Comparison of ENCODE assay signal across 18 mouse cellular contexts in the genomic region with DNA sequence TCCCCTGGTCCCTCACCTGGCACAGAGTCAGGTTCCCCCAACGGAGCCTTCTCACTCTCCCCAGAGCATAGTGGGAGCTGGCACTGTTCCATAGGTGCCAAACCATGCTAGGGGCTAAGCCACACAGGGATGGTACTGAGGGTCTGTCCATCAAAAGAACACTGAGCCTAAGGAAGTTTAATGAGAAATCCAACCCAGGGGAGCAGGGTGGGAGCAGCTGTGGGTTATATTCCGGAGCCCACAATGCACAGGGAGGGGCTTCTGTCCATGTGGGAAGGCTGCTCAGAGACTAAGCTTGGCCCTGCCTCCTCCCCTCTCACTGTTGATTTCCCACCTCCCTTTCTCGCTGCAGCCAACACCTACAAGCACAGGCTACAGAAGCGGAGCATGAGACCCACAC. TPM values are rescaled to one million over a fixed set of nuclear protein-coding genes. Genes with fewer than 3 reads are reported as not detected.
DNase-seq lines count a peak whose midpoint lies in the region; ATAC-seq and TF ChIP-seq lines count a peak whose summit lies in the region.
"Had no signal": no experiment of that assay in that cellular context is flagged by ENCODE, and none has a peak within 500 bp of the region (broad histone marks: within the 10 kb centered on the region; RNA-seq: fewer than 3 reads in every experiment).

No protein-coding gene starts in this region.

- no peaks in the 10 kb centered on the region for H3K36me3 ChIP-seq in embryonic facial prominence, embryonic 13.5 days
- no peaks in the 10 kb centered on the region for H3K36me3 ChIP-seq in embryonic facial prominence, embryonic 10.5 days (replicated peaks)
- no peaks in the 10 kb centered on the region for H3K36me3 ChIP-seq in lung, embryonic 15.5 days
- H3K36me3 ChIP-seq in neural tube, embryonic 14.5 days (ENCODE audit: control insufficient read depth, insufficient read depth, low read length) = no peaks in the 10 kb centered on the region
- no peaks in the 10 kb centered on the region for H3K36me3 ChIP-seq in thymus, adult 2 months (ENCODE audit: control insufficient read depth, insufficient read depth, low read length)
- H3K36me3 ChIP-seq in intestine, postnatal 0 days (ENCODE audit: control insufficient read depth, insufficient read depth) = no peaks in the 10 kb centered on the region
- H3K36me3 ChIP-seq: heart, embryonic 12.5 days had no signal

- no peaks in the 10 kb centered on the region for H3K9me3 ChIP-seq in embryonic facial prominence, embryonic 13.5 days
- no peaks in the 10 kb centered on the region for H3K9me3 ChIP-seq in embryonic facial prominence, embryonic 10.5 days
- no peaks in the 10 kb centered on the region for H3K9me3 ChIP-seq in lung, embryonic 15.5 days
- H3K9me3 ChIP-seq in neural tube, embryonic 14.5 days (ENCODE audit: control insufficient read depth, low read length) = no peaks in the 10 kb centered on the region
- no peaks in the 10 kb centered on the region for H3K9me3 ChIP-seq in intestine, postnatal 0 days (ENCODE audit: control insufficient read depth)
- H3K9me3 ChIP-seq: heart, embryonic 12.5 days; limb, embryonic 15.5 days had no signal

- peaks cover 6% of the 10 kb centered on the region for H3K4me1 ChIP-seq in embryonic facial prominence, embryonic 13.5 days
- peaks cover 11% of the 10 kb centered on the region; the same call in 1 of the 2 replicates for H3K4me1 ChIP-seq in embryonic facial prominence, embryonic 10.5 days
- no peaks in the 10 kb centered on the region for H3K4me1 ChIP-seq in lung, embryonic 15.5 days
- no peaks in the 10 kb centered on the region for H3K4me1 ChIP-seq in lung, adult 2 months (ENCODE audit: control insufficient read depth, insufficient read depth, low read length)
- no peaks in the 10 kb centered on the region for H3K4me1 ChIP-seq in neural tube, embryonic 14.5 days (ENCODE audit: control insufficient read depth, insufficient read depth, low read length)
- H3K4me1 ChIP-seq in thymus, adult 2 months (replicated peaks; ENCODE audit: control insufficient read depth, insufficient read depth, low read length) = no peaks in the 10 kb centered on the region
- no peaks in the 10 kb centered on the region for H3K4me1 ChIP-seq in intestine, postnatal 0 days (replicated peaks; ENCODE audit: control insufficient read depth, insufficient read depth, low read length)
- H3K4me1 ChIP-seq: heart, embryonic 12.5 days; limb, embryonic 15.5 days had no signal

- H3K27ac ChIP-seq in embryonic facial prominence, embryonic 13.5 days = no peak overlapping the region
- H3K27ac ChIP-seq in embryonic facial prominence, embryonic 10.5 days (replicated peaks) = no peak overlapping the region; the same call in 1 of the 2 replicates
- no peak overlapping the region for H3K27ac ChIP-seq in lung, embryonic 15.5 days
- no peak overlapping the region for H3K27ac ChIP-seq in neural tube, embryonic 14.5 days (ENCODE audit: low read depth, low read length)
- no peak overlapping the region for H3K27ac ChIP-seq in thymus, adult 2 months (ENCODE audit: control insufficient read depth, insufficient read depth, low read length)
- no peak overlapping the region for H3K27ac ChIP-seq in intestine, postnatal 0 days (ENCODE audit: low read depth, low read length)
- H3K27ac ChIP-seq: limb, embryonic 15.5 days; liver, embryonic 14.5 days had no signal

- no peak for TF ChIP-seq CTCF in lung, adult 2 months (IDR thresholded peaks at IDR 0.05; ENCODE audit: insufficient read depth, low read length)
- TF ChIP-seq CTCF in thymus, adult 2 months (IDR thresholded peaks at IDR 0.05; ENCODE audit: borderline replicate concordance, control insufficient read depth, extremely low read depth, insufficient read depth, low read length, poor library complexity) = no peak
- TF ChIP-seq CTCF in intestine, postnatal 0 days (IDR thresholded peaks at IDR 0.05; ENCODE audit: low read depth) = no peak

- H3K4me3 ChIP-seq in embryonic facial prominence, embryonic 13.5 days = no peak overlapping the region
- H3K4me3 ChIP-seq in embryonic facial prominence, embryonic 10.5 days = no peak overlapping the region
- no peak overlapping the region for H3K4me3 ChIP-seq in lung, embryonic 15.5 days
- no peak overlapping the region for H3K4me3 ChIP-seq in lung, adult 2 months (replicated peaks; ENCODE audit: extremely low read depth, low read depth, low read length)
- no peak overlapping the region for H3K4me3 ChIP-seq in neural tube, embryonic 14.5 days (ENCODE audit: low read depth, low read length)
- H3K4me3 ChIP-seq in thymus, adult 2 months (ENCODE audit: control insufficient read depth, insufficient read depth, low read length) = no peak overlapping the region
- H3K4me3 ChIP-seq in intestine, postnatal 0 days (ENCODE audit: low read depth, low read length) = no peak overlapping the region
- H3K4me3 ChIP-seq: heart, embryonic 12.5 days; limb, embryonic 15.5 days; myocyte had no signal

- no peak for TF ChIP-seq POLR2A in lung, adult 2 months (IDR thresholded peaks at IDR 0.05; ENCODE audit: borderline replicate concordance, extremely low read depth, low read depth, low read length)
- TF ChIP-seq POLR2A in thymus, adult 2 months (IDR thresholded peaks at IDR 0.05; ENCODE audit: control insufficient read depth, extremely low read depth, insufficient read depth, low read length, poor library complexity) = no peak

- H3K4me2 ChIP-seq in embryonic facial prominence, embryonic 13.5 days = no peak overlapping the region
- no peak overlapping the region for H3K4me2 ChIP-seq in lung, embryonic 15.5 days
- H3K4me2 ChIP-seq in neural tube, embryonic 14.5 days (ENCODE audit: low read depth, low read length) = no peak overlapping the region
- H3K4me2 ChIP-seq in intestine, postnatal 0 days (replicated peaks; ENCODE audit: low read depth) = no peak overlapping the region
- H3K4me2 ChIP-seq: heart, embryonic 12.5 days; limb, embryonic 15.5 days had no signal

- no peaks in the 10 kb centered on the region for H3K27me3 ChIP-seq in embryonic facial prominence, embryonic 13.5 days
- H3K27me3 ChIP-seq in embryonic facial prominence, embryonic 10.5 days (replicated peaks; ENCODE audit: low read depth, poor library complexity, severe bottlenecking) = no peaks in the 10 kb centered on the region
- H3K27me3 ChIP-seq in lung, embryonic 15.5 days = no peaks in the 10 kb centered on the region
- no peaks in the 10 kb centered on the region for H3K27me3 ChIP-seq in neural tube, embryonic 14.5 days (ENCODE audit: control insufficient read depth, insufficient read depth, low read length)
- no peaks in the 10 kb centered on the region for H3K27me3 ChIP-seq in thymus, adult 2 months (ENCODE audit: control insufficient read depth, insufficient read depth, low read length)
- no peaks in the 10 kb centered on the region for H3K27me3 ChIP-seq in intestine, postnatal 0 days (replicated peaks; ENCODE audit: control insufficient read depth, insufficient read depth, low read length)
- H3K27me3 ChIP-seq: limb, embryonic 15.5 days had no signal

- no peak for ATAC-seq in embryonic facial prominence, embryonic 13.5 days (ENCODE audit: insufficient number of reproducible peaks, insufficient read depth, low FRiP score, low TSS enrichment, low read depth)
- 0 out of 2 replicates have a peak, but pooled peaks have one; percentile 29 for ATAC-seq in lung, embryonic 15.5 days (ENCODE audit: borderline replicate concordance, extremely low read depth, low FRiP score, low TSS enrichment)
- ATAC-seq in neural tube, embryonic 14.5 days (ENCODE audit: low read depth) = peak; percentile 44; the same call in 1 of the 2 replicates
- ATAC-seq in intestine, postnatal 0 days = no peak

- H3K9ac ChIP-seq in embryonic facial prominence, embryonic 13.5 days = 0 out of 2 replicates have a peak overlapping the region, but pooled peaks have one; percentile 27
- no peak overlapping the region for H3K9ac ChIP-seq in lung, embryonic 15.5 days
- H3K9ac ChIP-seq in neural tube, embryonic 14.5 days (replicated peaks; ENCODE audit: low read depth, low read length) = no peak overlapping the region
- H3K9ac ChIP-seq in intestine, postnatal 0 days (ENCODE audit: low read depth, low read length) = no peak overlapping the region
- H3K9ac ChIP-seq: heart, embryonic 12.5 days; limb, embryonic 15.5 days; liver, embryonic 14.5 days had no signal

- no peak for DNase-seq in embryonic facial prominence, embryonic 10.5 days (ENCODE audit: low spot score)
- no peak for DNase-seq in lung, adult 2 months
- no peak for DNase-seq in neural tube, embryonic 10.5 days (ENCODE audit: extremely low spot score, low spot score)
- no peak for DNase-seq in thymus, adult 2 months
- DNase-seq: adrenal gland, postnatal 10 days; cerebellum, adult 2 months; heart, postnatal 10 days; kidney, adult 11 months; kidney, postnatal 14 days; lung, postnatal 4 days had no signal

- WGBS in embryonic facial prominence, embryonic 13.5 days = 46% methylated on average over 4 of the region's 4 CpGs
- WGBS in embryonic facial prominence, embryonic 10.5 days = 67% methylated on average over 4 of the region's 4 CpGs
- 57% methylated on average over 4 of the region's 4 CpGs for WGBS in lung, embryonic 15.5 days
- WGBS in lung, adult 2 months = 54% methylated on average over 4 of the region's 4 CpGs
- 47% methylated on average over 4 of the region's 4 CpGs for WGBS in neural tube, embryonic 14.5 days
- WGBS in thymus, adult 2 months = 70% methylated on average over 4 of the region's 4 CpGs
- 57% methylated on average over 4 of the region's 4 CpGs for WGBS in intestine, postnatal 0 days

RNA-seq across cellular contexts. Expression of a gene that starts 17.0 kb away (rescaled TPM):
- 4.2 and 5.0 TPM in 2 replicates for polyA plus RNA-seq in embryonic facial prominence, embryonic 13.5 days (2015; fragmentation: Nextera tagmentation; extraction: Ambion mirVana)
- 2.3 TPM in 2 replicates for polyA plus RNA-seq in embryonic facial prominence, embryonic 10.5 days (2016; fragmentation: Nextera tagmentation; extraction: Ambion mirVana)
- 1.6 and 3.0 TPM in 2 replicates for polyA plus RNA-seq in lung, embryonic 15.5 days (2015; fragmentation: Nextera tagmentation; extraction: Ambion mirVana)
- polyA plus RNA-seq in lung, adult 2 months (2012; rRNA removed) = 0.22 and 1.8 TPM in 2 replicates
- polyA plus RNA-seq in neural tube, embryonic 14.5 days (2014; fragmentation: Nextera tagmentation; extraction: Ambion mirVana) = 1.4 and 1.8 TPM in 2 replicates
- 0.37 and 0.43 TPM in 2 replicates for polyA plus RNA-seq in thymus, adult 2 months (2012; rRNA removed)
- 0.25 and 0.48 TPM in 2 replicates for polyA plus RNA-seq in intestine, postnatal 0 days (2015; fragmentation: Nextera tagmentation; extraction: Ambion mirVana)

RNA-seq across cellular contexts. Expression of a gene that starts 35.0 kb away (rescaled TPM):
- polyA plus RNA-seq in embryonic facial prominence, embryonic 13.5 days (2015; fragmentation: Nextera tagmentation; extraction: Ambion mirVana) = 145 and 152 TPM in 2 replicates
- polyA plus RNA-seq in embryonic facial prominence, embryonic 10.5 days (2016; fragmentation: Nextera tagmentation; extraction: Ambion mirVana) = 131 and 134 TPM in 2 replicates
- 359 and 369 TPM in 2 replicates for polyA plus RNA-seq in lung, embryonic 15.5 days (2015; fragmentation: Nextera tagmentation; extraction: Ambion mirVana)
- 404 and 429 TPM in 2 replicates for polyA plus RNA-seq in lung, adult 2 months (2012; rRNA removed)
- 94.0 and 122 TPM in 2 replicates for polyA plus RNA-seq in neural tube, embryonic 14.5 days (2014; fragmentation: Nextera tagmentation; extraction: Ambion mirVana)
- polyA plus RNA-seq in thymus, adult 2 months (2012; rRNA removed) = 144 and 150 TPM in 2 replicates
- 217 and 219 TPM in 2 replicates for polyA plus RNA-seq in intestine, postnatal 0 days (2015; fragmentation: Nextera tagmentation; extraction: Ambion mirVana)

Comparison
In these comparisons a context has a peak if more than half of its experiments do, and no peak if none do; other contexts are left out.
1. ATAC-seq: peak in lung, embryonic 15.5 days (single experiment) and neural tube, embryonic 14.5 days (single experiment); none in embryonic facial prominence, embryonic 13.5 days (single experiment) and intestine, postnatal 0 days (single experiment).